Mouse (Mus musculus) spleen, adult 2 months (tissue): Measurements from ENCODE around the gene Hoxb6.

ENCODE experiments used
- CTCF ChIP-seq: fragments of 200-500 bp; IDR thresholded peaks from 2 replicates; pipeline ENCODE4 v1.5.1; 2011; ENCODE audit warnings: mild to moderate bottlenecking, inconsistent platforms; ENCODE audit not compliant: insufficient read depth, insufficient read length, insufficient replicate concordance; ENCODE audit errors: extremely low read depth
- POLR2A ChIP-seq: fragments of 200-500 bp; IDR thresholded peaks from 2 replicates; pipeline ENCODE4 v1.6.1; 2011; ENCODE audit warnings: low read depth, low read length, inconsistent platforms

GRCm38 (mm10) chr11:96325747-96326212 is 33.5 kb downstream of the Hoxb6 start:
- TF ChIP-seq POLR2A (no peak), CTCF (no peak)
